Mouse (Mus musculus) embryonic stem cell, embryonic (primary cell): ENCODE data around the gene Pygl.

ENCODE experiments used
- CTCF ChIA-PET, 4 experiments: fragments of 300-600 bp in 2 of 4; fragments of 350-600 bp in 2 of 4; sonication (Branson Sonifier 250); formaldehyde crosslinking; loops; one replicate each; lab custom pipeline; 2022; ENCODE audit warnings: inconsistent platforms in 2 of 4; lab: Charles Lee
- POLR2A ChIA-PET, 4 experiments: fragments of 300-600 bp in 2 of 4; fragments of 350-600 bp in 2 of 4; sonication (Branson Sonifier 250); formaldehyde crosslinking; loops; one replicate each; lab custom pipeline; 2022; ENCODE audit warnings: antibody characterized with exemption in 4 of 4, inconsistent platforms in 1 of 4; lab: Charles Lee

Gene Pygl

DNA sequence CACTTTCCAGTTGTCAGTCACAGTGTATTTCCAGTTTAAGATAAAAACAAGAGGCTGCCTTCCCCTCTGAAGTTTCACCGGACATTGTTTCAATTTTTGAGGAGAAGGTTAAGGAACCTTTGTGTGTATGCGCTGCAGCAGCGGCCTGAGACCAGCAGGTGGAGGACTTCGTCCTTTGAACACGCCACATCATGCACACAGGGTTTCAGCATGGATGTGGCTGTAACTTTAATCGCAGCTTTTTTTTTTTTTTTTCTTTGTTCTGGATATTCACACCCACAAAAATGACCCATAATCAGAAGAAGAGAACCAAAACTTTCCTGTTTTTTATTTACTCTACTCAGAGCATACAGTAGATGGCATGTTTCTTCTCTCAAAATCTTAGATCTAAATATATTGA, 3.1 kb upstream of the Pygl start:
- POLR2A ChIA-PET = interaction anchor here in 2 of 4 experiments (0.6 to 0.7 kb wide), 3 partner anchors 54 to 672 kb away, joined by 3 to 5 read pairs (median 3); no protein-coding TSS in a partner anchor
- CTCF ChIA-PET = interaction anchor here in 3 of 4 experiments (0.6 to 1.5 kb wide), 11 partner anchors 8 to 676 kb away, joined by 3 to 7 read pairs (median 4); partner anchors contain the start of genes Map4k5 (in 1 of the 3) and Trim9 (in 1 of the 3)

DNA sequence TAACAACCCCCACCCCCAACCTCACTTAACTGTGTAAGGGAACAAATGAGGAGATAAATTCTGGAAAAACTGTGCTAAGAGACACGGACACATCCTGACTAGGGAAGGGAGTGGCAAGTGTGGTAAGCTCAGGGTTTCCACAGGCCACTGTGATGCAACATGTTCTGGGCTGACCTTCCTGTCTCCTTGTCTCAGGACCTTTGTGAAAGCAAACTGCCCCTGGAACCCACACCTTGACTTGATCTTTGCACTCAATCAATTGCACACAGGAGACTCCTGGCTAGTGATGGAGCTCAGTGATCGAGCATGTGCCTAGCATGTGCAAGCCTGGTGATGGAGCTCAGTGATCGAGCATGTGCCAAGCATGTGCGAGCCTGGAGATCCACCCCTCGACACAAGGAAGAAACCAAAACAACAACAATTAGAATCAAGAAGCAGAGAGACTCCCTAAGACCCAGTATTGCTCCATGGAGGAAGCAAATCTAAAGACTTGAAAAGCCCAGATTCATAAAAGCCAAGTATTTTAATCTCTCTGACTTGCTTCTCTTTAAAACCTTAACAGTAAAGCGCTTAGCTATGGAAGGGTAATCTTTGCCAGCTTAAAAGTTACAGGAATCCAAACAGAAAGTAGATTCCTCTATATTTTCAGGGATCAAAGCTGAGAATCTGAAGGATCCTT, 2.5 kb upstream of the Pygl start:
- CTCF ChIA-PET = interaction anchor here (0.5 to 1.4 kb wide), 9 partner anchors 57 to 476 kb away, joined by 3 to 7 read pairs (median 4); partner anchors contain the start of gene Map4k5 (in 1 of the 4)

DNA sequence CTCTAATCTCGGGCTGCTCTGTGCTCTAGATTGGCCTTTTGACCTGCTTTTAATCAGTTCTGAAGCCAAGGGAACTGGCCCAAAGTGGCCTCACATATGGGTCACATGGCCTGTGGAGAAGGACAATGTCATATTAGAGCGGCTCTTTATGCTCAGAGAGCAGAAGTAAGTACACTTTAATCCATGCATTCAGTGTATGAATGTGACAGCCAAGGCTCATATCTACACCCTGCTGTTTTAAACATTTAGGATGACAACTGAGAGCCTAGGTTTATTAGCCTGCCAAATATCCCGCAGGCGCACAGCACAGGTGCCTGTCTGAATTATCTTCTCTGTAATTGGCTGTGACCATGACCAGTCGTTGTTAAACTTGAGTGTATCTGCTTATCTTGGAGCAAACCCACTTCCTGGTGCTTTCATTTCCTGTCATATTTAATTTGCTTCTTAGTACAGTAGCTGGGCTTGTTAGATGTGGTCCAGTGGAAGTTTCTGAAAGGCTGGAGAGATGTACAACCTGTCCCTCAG, 794 bp upstream of the Pygl start:
- ChIA-PET POLR2A (no interaction called here), CTCF (interaction anchor here in 2 of 4 experiments (0.6 to 1.0 kb wide), 2 partner anchors 46 to 440 kb away, joined by 3 to 6 read pairs; no protein-coding TSS in a partner anchor)

More for the DNA sequence above, 2.5 kb upstream of the Pygl start:
- POLR2A ChIA-PET = interaction anchor here in 2 of 4 experiments (0.6 kb wide), 2 partner anchors 53 to 673 kb away, joined by 3 read pairs; no protein-coding TSS in a partner anchor

DNA sequence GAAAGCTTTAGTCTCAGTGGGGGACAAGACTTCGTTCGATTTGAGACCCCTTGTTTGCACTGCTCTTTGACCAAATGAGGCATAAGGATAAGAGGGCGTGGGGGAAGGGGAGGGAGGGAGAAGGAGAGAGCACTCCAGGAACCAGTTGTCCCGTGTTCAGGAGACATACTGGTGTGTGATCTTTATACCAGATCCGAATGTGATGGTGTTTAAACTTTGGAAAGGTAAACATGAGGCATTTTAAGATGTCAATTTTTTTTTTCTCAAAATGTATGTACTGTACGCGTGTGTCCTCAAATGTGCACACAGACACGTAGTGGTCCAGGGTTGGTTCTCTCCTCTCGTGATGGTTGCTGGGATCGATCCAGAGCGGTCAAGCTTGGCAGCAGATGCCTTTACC, 3.1 kb downstream of the Pygl start:
- CTCF ChIA-PET = no interaction called here
- POLR2A ChIA-PET = interaction anchor here in 1 of 4 experiments (1.2 kb wide), 1 partner anchor 447 kb away, joined by 4 read pairs; no protein-coding TSS in a partner anchor

DNA sequence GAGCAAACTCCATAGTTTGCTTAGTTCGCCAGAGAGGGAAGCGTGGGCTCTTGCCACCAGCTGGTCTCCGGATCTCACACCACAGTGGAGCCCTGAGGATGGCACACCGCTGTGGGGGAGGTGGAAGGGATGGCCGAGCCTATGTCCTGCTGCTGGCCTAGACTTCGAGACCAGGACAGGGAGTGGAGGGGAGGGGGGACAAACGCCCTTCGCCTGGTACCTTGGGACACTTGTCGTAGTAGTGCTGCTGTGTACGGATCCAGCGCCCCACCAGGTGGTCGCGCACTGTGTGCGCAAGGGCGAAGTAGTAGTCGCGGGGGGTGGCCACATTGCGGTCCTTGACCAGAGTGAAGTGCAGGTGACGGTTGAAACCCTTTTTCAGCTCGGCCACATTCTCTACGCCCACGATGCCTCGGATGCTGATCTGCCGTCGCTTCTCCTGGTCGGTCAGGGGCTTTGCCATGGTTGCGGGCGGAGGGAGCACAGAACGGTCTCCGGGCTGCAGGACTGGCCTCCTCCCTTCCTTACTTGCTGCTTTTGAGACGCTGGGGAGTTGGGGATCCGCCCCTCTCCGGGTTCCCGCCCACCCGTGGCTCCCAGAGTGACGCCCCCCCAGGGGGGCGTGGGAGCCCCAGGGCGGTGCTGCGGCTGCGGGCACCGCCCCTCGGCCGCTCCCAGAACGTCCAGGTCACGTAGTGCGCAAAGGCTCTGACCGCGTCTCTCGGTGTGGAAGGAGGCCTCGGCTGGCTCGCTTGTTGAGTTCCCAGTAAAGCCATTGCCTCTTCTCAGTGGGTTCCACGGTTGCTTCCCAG, 4.0 kb downstream of the Pygl start:
- CTCF ChIA-PET = interaction anchor here in 1 of 4 experiments (0.7 kb wide), 1 partner anchor 8 kb away, joined by 3 read pairs; no protein-coding TSS in a partner anchor
- POLR2A ChIA-PET = interaction anchor here in 3 of 4 experiments (0.6 to 1.1 kb wide), 3 partner anchors 11 to 711 kb away, joined by 3 to 4 read pairs (median 4); no protein-coding TSS in a partner anchor

DNA sequence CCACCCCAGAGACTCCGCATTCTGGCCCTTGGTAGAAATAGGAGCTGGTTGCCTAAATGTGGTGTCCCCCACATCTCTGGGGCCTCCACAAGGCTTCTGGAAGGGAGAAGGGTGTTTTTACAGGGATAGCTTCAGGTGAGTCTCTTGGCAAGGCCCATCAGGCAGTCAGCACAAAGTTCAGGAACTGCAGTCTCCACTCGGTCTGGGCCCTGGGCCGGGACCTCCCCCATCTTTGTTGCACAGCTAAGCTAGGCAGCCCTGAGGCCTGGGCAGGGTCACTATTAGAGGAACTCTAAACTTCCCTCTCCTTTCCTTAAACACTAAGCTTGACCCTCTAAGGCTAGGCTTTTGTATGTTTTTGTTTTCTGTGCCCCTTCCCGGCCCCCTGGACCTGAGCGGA, 4.6 kb downstream of the Pygl start:
- CTCF ChIA-PET = interaction anchor here in 1 of 4 experiments (0.7 kb wide), 1 partner anchor 8 kb away, joined by 3 read pairs; no protein-coding TSS in a partner anchor
- POLR2A ChIA-PET = interaction anchor here in 3 of 4 experiments (0.6 to 1.1 kb wide), 4 partner anchors 10 to 712 kb away, joined by 3 to 6 read pairs (median 4); no protein-coding TSS in a partner anchor

DNA sequence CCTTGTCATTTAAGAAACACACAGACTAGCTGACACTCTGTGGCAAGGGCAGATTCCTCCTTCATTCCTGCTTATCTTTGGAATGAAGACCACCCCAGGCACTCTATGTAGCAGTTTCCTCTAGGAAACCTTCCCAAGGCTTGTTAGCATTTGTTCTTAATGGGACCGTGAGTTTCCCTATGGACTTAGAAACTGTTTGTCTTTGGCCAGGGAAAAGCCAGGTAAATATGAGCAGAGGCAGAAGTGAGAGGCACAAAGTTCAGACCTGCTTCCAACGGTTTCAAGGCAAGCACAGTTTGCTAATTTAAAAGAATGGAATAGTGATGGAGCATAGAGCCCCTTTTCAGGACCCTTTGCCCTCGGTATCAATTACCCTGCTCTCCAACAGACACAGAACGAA, 8.0 kb downstream of the Pygl start:
- ChIA-PET CTCF (no interaction called here), POLR2A (no interaction called here)

DNA sequence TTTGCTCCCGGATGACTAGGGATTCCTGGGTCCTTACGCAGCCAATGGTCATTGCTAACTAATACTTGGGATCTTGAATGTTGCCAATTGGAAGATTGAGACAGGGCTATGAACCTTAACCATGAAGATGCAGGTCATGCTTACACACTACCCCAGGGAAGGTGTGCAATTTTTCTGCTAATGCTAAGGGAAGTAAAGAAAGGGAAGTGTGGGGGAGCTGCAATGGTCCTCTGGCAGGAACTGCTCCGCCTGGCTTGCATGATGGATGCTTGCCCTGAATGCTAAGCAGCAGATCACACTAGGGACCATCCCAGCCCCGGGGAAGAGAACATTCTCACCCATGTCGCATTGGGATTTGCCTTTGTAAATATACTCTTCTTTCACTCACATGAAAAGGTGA, 9.9 kb downstream of the Pygl start:
- ChIA-PET POLR2A (interaction anchor here in 1 of 4 experiments (0.6 kb wide), 1 partner anchor 92 kb away, joined by 5 read pairs; no protein-coding TSS in a partner anchor), CTCF (interaction anchor here in 1 of 4 experiments (0.6 kb wide), 1 partner anchor 15 kb away, joined by 11 read pairs; no protein-coding TSS in a partner anchor)

DNA sequence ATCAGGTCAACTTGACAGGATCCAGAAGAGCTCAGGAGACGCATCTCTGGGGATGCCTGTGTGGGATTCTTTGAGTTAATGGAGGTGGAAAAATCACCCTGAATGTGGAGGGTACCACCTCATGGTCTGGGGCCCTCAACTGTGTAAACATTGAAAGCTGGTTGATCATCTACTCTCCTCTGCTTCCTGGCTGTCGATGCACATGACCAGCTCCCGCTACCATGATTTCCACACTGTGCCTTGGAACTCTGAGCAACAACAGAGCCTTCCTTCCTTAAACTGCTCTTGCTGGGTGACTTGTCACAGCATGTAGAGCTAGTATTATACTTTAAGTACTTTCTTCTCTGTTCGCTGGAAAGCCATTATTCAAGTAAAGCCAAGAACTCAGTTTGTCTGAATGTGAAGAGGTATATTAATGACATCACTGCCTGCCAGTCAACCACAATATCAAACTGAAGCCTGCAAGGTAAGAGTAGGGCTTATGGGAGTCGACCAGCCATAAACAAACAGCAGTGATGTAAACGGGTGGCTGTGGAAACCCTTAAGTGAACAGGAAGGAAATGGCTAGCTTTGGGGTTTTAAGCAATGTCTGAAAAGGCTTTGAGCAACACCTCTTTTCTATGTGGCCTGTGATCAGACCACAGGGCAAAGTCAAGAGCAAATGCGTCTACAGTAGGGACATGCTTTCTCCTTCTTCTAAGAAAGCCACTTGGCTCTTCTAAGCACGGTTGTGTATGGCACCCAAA, 12.3 kb downstream of the Pygl start:
- ChIA-PET POLR2A (no interaction called here), CTCF (interaction anchor here in 1 of 4 experiments (0.8 kb wide), 1 partner anchor 9 kb away, joined by 4 read pairs; no protein-coding TSS in a partner anchor)

DNA sequence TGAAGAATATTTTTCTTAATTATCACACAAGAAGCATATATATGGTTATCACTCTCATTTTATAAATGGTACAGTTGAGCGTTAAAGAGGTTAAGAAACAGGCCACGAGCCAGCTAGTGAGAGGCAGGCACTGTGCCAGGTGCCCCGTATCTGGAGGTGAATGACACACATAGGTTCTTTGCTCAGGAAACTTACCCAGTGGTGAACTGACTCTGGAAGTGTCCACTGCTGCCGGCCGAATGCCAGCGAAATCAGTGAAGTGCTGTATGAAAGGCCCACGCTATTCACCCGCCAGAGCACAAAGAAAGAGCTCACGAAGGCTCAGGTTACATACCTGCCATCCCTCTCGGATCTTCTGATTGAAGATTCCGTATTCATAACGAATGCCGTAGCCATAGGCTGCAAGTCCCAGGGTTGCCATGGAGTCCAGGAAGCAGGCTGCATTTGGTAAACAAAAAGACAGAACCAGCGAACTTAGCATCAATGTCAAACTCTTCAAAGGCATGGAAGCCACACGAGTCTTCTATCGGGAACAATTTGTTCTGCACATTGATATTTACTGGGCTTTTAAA, 15.0 kb downstream of the Pygl start:
- ChIA-PET POLR2A (interaction anchor here in 1 of 4 experiments (1.1 kb wide), 1 partner anchor 10 kb away, joined by 3 read pairs; no protein-coding TSS in a partner anchor), CTCF (no interaction called here)

DNA sequence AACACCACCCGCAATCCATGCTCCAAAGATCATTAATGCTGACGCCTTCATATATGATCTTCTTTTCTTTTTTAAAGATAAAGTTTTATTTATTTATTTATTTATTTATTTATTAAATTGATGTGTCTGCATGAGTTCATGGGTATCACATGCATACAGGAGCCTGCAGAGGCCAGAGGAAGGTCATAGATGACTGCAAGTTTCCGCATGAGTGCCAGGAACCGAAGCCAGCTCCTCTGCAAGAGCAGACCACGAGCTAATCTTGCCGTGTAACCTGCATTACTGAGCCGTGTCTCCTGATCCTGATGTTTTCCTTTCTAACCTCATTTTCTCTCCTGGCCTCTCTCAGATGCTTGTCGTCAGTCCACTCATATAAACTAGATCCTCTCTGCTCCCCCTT, 17.0 kb downstream of the Pygl start:
- CTCF ChIA-PET = no interaction called here
- POLR2A ChIA-PET = interaction anchor here in 3 of 4 experiments (0.6 to 1.1 kb wide), 3 partner anchors 13 to 259 kb away, joined by 3 to 4 read pairs (median 3); no protein-coding TSS in a partner anchor

DNA sequence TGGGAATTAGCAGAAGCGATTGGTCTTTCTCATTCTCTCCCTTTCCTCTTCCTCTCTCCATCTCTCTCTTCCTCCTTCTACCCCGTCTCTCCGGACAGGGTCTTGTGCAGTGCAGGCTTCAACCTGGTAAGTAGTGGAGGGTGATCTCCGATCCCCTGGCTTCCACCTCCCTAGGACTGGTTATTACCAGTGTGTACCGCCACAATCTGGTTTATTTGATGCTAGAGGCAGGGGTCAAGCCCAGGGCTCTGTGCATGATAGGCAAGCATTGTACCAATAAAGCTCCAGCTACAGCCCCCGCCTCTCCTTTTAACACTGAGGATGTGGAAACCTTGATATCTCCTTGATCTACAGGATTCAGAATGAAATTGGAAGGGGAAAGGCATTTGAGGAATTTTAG, 17.7 kb downstream of the Pygl start:
- POLR2A ChIA-PET = interaction anchor here in 2 of 4 experiments (0.6 to 1.1 kb wide), 2 partner anchors 13 to 260 kb away, joined by 3 to 4 read pairs; no protein-coding TSS in a partner anchor
- CTCF ChIA-PET = no interaction called here

DNA sequence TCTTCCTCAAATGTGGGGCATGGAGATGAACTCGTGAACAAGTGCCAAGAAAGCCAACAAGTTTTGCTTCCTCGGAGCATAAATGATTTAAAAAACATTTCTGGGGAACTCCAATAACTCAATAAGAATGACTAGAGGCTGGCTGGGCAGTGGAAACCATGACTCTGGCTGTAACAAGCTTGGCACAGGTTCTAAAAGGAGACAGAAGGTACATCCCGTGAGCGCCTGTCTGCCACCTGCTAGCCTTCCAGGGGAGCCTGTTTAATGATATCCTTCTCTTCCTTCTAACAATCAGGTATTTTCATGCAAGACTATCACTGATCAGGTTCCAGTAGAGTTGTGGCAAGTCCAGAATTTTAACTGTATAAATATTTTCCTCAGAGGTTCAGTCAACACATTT, 18.8 kb downstream of the Pygl start:
- POLR2A ChIA-PET = no interaction called here
- CTCF ChIA-PET = no interaction called here

DNA sequence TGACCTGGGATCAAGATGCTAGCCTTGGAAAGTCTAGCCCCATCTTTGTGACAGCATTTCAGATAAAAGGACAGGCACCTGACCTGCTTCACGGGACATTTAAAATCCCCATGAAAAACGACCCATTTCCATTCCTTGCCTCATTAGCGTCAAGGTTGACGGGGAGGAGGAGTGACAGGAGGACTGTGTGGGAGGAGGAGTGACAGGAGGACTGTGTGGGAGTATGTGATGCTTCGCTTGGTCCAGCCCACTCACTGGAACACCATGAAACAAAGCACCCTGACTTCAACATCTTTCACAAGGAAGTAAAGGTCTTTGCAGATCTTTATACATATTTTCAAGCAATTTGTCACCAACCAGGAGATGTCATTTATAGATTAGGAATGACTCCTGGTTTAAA, 23.1 kb downstream of the Pygl start:
- CTCF ChIA-PET = no interaction called here

DNA sequence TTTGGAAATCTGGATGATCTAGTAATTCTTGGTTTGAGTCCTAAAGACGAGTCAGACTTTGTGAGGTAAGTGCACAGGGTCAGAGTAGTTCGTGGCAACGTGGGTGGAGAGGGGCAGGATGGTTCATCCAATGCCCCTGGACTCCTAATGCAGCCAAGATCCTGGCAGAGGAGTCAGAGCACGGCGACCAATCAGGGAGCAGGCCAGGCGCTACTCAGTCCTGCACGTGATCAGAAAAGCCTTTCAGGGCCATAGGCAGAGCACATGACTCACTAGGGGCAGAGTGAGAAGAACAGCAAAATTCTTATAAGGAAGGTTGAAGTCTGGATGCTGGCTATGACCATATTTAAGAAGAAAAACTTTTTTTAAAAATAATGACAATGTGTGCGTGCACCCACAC, 26.9 kb downstream of the Pygl start:
- POLR2A ChIA-PET = no interaction called here

More for the DNA sequence above, 23.1 kb downstream of the Pygl start:
- POLR2A ChIA-PET = no interaction called here

DNA sequence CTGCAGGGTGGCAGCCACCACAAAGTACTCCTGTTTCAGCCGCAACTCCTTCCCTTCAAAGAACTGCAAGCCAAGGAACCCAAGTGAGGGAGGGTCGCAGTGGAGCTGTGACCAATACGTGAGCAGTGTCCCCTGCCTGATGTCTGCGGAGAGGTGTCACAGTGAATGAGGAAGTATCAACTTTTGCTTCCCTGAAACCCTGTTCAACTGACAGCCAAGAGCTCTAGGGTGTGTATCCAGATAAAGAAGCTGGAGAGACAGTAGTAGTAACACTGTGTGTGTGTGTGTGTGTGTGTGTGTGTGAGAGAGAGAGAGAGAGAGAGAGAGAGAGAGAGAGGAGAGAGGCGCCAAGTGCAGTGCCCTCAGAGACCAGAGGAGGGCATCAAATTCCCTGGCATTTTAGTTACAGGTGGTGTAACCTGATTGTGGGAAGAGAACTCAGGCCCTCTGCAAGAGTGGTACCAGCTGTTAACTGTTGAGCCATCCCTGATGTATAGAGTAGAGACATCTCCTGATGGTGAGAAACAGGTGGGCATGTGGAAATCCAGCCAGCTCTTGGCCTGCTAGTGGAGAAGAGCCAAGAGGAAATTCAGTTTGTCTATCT, 29.3 kb downstream of the Pygl start:
- ChIA-PET CTCF (no interaction called here), POLR2A (no interaction called here)

More for the DNA sequence above, 26.9 kb downstream of the Pygl start:
- CTCF ChIA-PET = no interaction called here

DNA sequence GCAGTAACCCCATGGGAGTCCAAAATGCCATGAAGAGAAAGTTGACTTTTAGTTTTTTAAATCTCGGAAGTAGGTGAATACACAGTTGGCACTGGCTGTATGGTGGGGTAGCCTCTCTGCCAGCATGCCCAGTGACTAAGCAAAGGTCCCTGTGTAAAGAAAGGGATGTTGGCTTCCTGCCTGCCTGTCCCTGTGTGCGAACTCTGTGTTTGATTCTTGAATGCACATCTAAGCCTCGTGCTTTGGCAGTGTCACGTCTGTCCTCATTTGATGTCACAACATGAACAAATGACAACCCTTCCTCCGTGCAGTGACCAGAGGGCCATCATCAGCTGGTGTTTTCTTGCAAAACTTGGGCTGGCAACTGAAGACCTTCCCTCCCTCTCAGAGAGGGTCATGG, 34.9 kb downstream of the Pygl start:
- POLR2A ChIA-PET = no interaction called here
- CTCF ChIA-PET = no interaction called here
